Mouse (Mus musculus) E14TG2a.4 (cell line): ENCODE results near the gene Cpeb2.

Source experiments
- H3K27me3 ChIP-seq: 2 replicates; pipeline ENCODE4 v1.6.1; 2014; ENCODE audit warnings: low read length, control low read depth; ENCODE audit not compliant: insufficient read depth
- H3K36me3 ChIP-seq: 2 replicates; pipeline ENCODE4 v1.6.1; 2014; ENCODE audit warnings: low read length, control low read depth; ENCODE audit not compliant: insufficient read depth
- H3K4me1 ChIP-seq: replicated peaks from 2 replicates; pipeline ENCODE4 v1.6.1; 2014; ENCODE audit warnings: low read depth, low read length, control low read depth
- H3K4me3 ChIP-seq: replicated peaks from 2 replicates; pipeline ENCODE4 v1.5.1; 2014; ENCODE audit warnings: mild to moderate bottlenecking, low read length
- H3K9me3 ChIP-seq: 2 replicates; pipeline ENCODE4 v1.6.1; 2014; ENCODE audit warnings: low read length, control low read depth
- CTCF ChIP-seq: conservative IDR thresholded peaks from 2 replicates; pipeline ENCODE4 v1.5.1; 2014; ENCODE audit warnings: low read length
- NANOG ChIP-seq: IDR thresholded peaks from 2 replicates; pipeline ENCODE4 v1.6.1; 2014; ENCODE audit warnings: borderline replicate concordance, low read length, mixed read lengths
- POU5F1 ChIP-seq: IDR thresholded peaks from 2 replicates; pipeline ENCODE4 v1.6.1; 2014; ENCODE audit warnings: low read length, borderline replicate concordance

Cpeb2 gene

DNA sequence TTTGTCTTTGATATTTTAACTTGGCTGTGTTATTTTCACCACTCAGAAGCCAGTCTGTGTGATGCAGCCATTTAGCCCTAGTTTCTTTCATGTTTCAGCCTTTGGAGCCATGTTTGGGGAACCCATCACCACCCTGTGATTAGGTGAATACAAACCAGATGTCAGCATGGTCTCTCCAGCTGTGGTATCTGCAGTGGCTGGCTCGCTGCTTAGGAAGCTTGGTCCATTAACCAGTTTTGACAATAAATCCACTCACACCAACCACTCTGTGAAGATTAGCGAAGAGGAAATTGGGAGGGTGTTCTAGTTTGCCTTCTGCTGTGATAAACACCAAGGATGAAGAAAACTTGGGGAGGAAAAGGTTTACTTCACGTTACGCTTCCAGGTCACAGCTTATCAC lies 92.6 kb downstream of the Cpeb2 start:
- H3K27me3 ChIP-seq: no peaks in the 10 kb centered on the region
- H3K9me3 ChIP-seq: no peaks in the 10 kb centered on the region
- TF ChIP-seq CTCF (no peak), POU5F1 (no peak), NANOG (no peak)
- no peaks in the 10 kb centered on the region for H3K4me1 ChIP-seq
- no peak overlapping the region for H3K4me3 ChIP-seq
- no peaks in the 10 kb centered on the region for H3K36me3 ChIP-seq

DNA sequence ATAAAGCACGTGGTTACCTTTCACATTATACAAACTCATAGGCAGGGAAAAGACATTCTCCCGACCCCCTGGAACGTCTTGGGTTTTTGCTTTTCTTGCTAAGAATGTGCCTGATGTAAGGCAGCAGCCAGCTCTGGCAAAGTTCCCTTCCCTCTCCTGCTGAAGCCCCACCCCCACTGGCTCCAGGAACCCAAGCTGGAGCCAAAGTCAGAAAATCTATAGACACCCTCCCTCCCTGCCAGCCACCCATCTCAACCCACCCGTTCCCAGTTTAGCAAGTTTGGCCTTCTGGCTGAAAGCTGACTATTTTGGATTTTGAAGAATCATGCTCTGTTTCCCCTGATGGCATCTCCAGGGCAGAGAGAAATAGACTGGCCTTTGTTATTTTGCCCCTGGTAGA lies 95.6 kb downstream of the Cpeb2 start:
- Histone ChIP-seq H3K36me3 (no peaks in the 10 kb centered on the region), H3K27me3 (no peaks in the 10 kb centered on the region), H3K4me1 (no peaks in the 10 kb centered on the region), H3K4me3 (no peak overlapping the region), H3K9me3 (no peaks in the 10 kb centered on the region)
- TF ChIP-seq POU5F1 (no peak), CTCF (no peak), NANOG (no peak)

DNA sequence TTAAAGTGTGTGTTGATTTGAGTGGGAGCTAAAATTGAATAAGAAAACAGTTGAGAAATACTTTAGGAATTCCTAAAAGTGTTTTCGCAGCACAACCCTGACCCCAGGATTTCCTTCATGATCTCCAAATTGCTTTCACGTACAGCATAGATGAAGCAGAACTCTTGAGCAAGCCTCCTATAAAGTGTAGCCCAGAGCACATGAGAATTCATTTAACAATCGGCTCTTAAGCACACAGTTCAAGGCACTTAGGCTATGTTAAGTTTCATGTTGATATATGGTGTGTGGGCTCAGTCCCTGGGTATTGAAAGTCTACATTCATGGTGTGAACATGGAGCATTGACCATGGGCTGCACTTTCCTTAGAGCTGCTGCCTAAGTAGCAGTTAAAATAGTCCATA lies 97.3 kb downstream of the Cpeb2 start:
- Histone ChIP-seq H3K4me3 (no peak overlapping the region), H3K4me1 (no peaks in the 10 kb centered on the region), H3K27me3 (no peaks in the 10 kb centered on the region), H3K36me3 (no peaks in the 10 kb centered on the region), H3K9me3 (no peaks in the 10 kb centered on the region)
- TF ChIP-seq CTCF: no peak
- no peak for TF ChIP-seq POU5F1
- TF ChIP-seq NANOG: no peak

- Histone ChIP-seq H3K4me1 (no peaks in the 10 kb centered on the region), H3K36me3 (no peaks in the 10 kb centered on the region), H3K9me3 (no peaks in the 10 kb centered on the region), H3K27me3 (no peaks in the 10 kb centered on the region), H3K4me3 (no peak overlapping the region)
- TF ChIP-seq POU5F1 (no peak), NANOG (no peak), CTCF (no peak)
Measured at GRCm38 (mm10) chr5:43334469-43334868, 101.5 kb downstream of the Cpeb2 start.

DNA sequence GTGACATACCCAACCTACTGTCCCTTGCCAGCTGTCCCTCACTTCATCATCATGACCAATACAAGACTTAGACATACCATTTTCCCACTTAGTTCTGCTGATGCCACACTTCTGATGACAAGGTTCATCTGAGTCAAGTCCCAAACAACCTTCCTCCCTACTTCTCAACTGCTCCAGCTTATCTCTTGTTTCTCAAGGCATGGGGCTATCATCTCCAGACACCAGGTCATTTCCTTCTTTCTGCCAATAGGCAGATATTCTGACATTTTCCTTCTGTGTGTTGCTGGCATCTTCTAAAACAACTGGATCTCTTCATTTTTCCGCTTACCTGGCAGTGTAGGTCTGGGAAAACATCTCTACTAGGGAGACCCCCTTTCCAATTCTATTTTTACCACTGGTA lies 104.2 kb downstream of the Cpeb2 start:
- Histone ChIP-seq H3K27me3 (no peaks in the 10 kb centered on the region), H3K36me3 (no peaks in the 10 kb centered on the region), H3K4me3 (no peak overlapping the region), H3K4me1 (no peaks in the 10 kb centered on the region), H3K9me3 (peaks cover 5% of the 10 kb centered on the region)
- TF ChIP-seq CTCF: no peak
- TF ChIP-seq NANOG: no peak

DNA sequence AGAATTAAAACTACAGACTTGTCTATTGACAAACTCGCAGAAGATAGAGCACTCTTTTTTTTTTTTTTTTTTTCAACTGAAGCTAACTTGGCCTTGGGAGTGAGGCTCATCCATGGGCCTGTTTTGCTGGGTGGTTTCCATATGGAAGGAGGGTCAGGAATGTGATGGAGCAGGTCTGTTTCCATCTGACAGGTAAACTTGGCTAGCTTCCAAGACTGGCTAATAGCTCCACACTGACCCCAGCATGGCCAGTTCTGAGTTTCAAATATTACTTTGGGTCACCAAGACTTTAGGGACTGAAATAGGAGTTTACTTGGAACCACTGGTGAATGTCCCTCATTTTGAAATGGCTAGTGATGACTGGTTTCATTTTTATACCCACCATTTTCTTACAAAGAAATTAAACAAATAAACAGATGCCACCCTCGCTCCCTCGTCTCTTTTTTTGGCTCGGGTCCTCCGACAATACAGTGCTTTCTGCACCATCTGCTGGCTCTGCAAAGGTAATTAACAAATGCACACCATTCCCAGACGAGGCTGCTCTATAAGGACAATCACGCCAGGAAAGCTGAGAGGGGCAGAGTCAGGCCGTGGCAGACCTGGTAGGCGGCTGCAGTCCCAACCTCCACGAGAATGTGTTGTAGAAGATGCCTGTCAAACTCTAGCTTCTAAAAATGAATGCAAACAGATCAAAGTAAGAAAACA lies 106.0 kb downstream of the Cpeb2 start:
- H3K27me3 ChIP-seq: no peaks in the 10 kb centered on the region
- H3K9me3 ChIP-seq: peaks cover 21% of the 10 kb centered on the region
- no peak overlapping the region for H3K4me3 ChIP-seq
- H3K36me3 ChIP-seq: no peaks in the 10 kb centered on the region
- no peaks in the 10 kb centered on the region for H3K4me1 ChIP-seq
- TF ChIP-seq CTCF: no peak
- TF ChIP-seq NANOG: no peak
- no peak for TF ChIP-seq POU5F1
